Mouse (Mus musculus): ENCODE data around the gene Gm4779. TPM values are rescaled to one million over a fixed set of nuclear protein-coding genes. Genes with fewer than 3 reads are reported as not detected.

Gene Gm4779
- polyA plus RNA-seq, 1 experiment from 2014 or later: not detected

GRCm38 (mm10) chrX:101770307-101770706 lies 23.9 kb downstream of the Gm4779 start:
- H3K36me3 ChIP-seq (ENCODE audit: insufficient read depth, low read length): no peaks in the 10 kb centered on the region
- H3K27me3 ChIP-seq (replicated peaks; ENCODE audit: insufficient read depth, low read length): no peaks in the 10 kb centered on the region
- H3K27ac ChIP-seq (ENCODE audit: low read length): no peak overlapping the region
- no peak overlapping the region for H3K4me2 ChIP-seq (replicated peaks; ENCODE audit: low read depth, low read length)
- WGBS: 55% methylated on average over 3 of the region's 3 CpGs
- DNase-seq (ENCODE audit: low spot score): no peak
- no peak for ATAC-seq
- no peaks in the 10 kb centered on the region for H3K4me1 ChIP-seq (ENCODE audit: insufficient read depth, low read depth, low read length)
- H3K9ac ChIP-seq (replicated peaks; ENCODE audit: low read depth): no peak overlapping the region
- no peaks in the 10 kb centered on the region for H3K9me3 ChIP-seq (ENCODE audit: low read length)
- TF ChIP-seq CTCF (IDR thresholded peaks at IDR 0.05) (no peak), EP300 (IDR thresholded peaks at IDR 0.05) (no peak)
- no peak overlapping the region for H3K4me3 ChIP-seq (ENCODE audit: low read depth, low read length)

- no peak overlapping the region for H3K4me3 ChIP-seq (ENCODE audit: low read depth, low read length)
- H3K4me1 ChIP-seq (ENCODE audit: insufficient read depth, low read depth, low read length): no peaks in the 10 kb centered on the region
- ATAC-seq: peak; percentile 56
- no peak overlapping the region for H3K4me2 ChIP-seq (replicated peaks; ENCODE audit: low read depth, low read length)
- TF ChIP-seq EP300 (IDR thresholded peaks at IDR 0.05): peak; percentile 49
- no peak for TF ChIP-seq CTCF (IDR thresholded peaks at IDR 0.05)
- H3K36me3 ChIP-seq (ENCODE audit: insufficient read depth, low read length): no peaks in the 10 kb centered on the region
- WGBS: 28% methylated on average over 2 of the region's 2 CpGs
- no peak overlapping the region for H3K27ac ChIP-seq (ENCODE audit: low read length)
- no peaks in the 10 kb centered on the region for H3K27me3 ChIP-seq (replicated peaks; ENCODE audit: insufficient read depth, low read length)
- no peak overlapping the region for H3K9ac ChIP-seq (replicated peaks; ENCODE audit: low read depth)
- peak; percentile 48 for DNase-seq (ENCODE audit: low spot score)
- no peaks in the 10 kb centered on the region for H3K9me3 ChIP-seq (ENCODE audit: low read length)
Measured at GRCm38 (mm10) chrX:101769478-101769877, 24.7 kb downstream of the Gm4779 start.

GRCm38 (mm10) chrX:101767280-101767679 lies 26.9 kb downstream of the Gm4779 start:
- no peaks in the 10 kb centered on the region for H3K27me3 ChIP-seq (replicated peaks; ENCODE audit: insufficient read depth, low read length)
- WGBS: 35% methylated on average over 7 of the region's 7 CpGs
- TF ChIP-seq CTCF (IDR thresholded peaks at IDR 0.05) (no peak), EP300 (IDR thresholded peaks at IDR 0.05) (peak; percentile 49)
- no peak overlapping the region for H3K4me3 ChIP-seq (ENCODE audit: low read depth, low read length)
- H3K9me3 ChIP-seq (ENCODE audit: low read length): no peaks in the 10 kb centered on the region
- no peak overlapping the region for H3K9ac ChIP-seq (replicated peaks; ENCODE audit: low read depth)
- no peaks in the 10 kb centered on the region for H3K4me1 ChIP-seq (ENCODE audit: insufficient read depth, low read depth, low read length)
- no peak overlapping the region for H3K4me2 ChIP-seq (replicated peaks; ENCODE audit: low read depth, low read length)
- H3K36me3 ChIP-seq (ENCODE audit: insufficient read depth, low read length): no peaks in the 10 kb centered on the region
- no peak overlapping the region for H3K27ac ChIP-seq (ENCODE audit: low read length)
- DNase-seq (ENCODE audit: low spot score) (peak; percentile 54), ATAC-seq (peak; percentile 66)

GRCm38 (mm10) chrX:101765111-101765510 lies 29.1 kb downstream of the Gm4779 start:
- no peak overlapping the region for H3K4me3 ChIP-seq (ENCODE audit: low read depth, low read length)
- no peaks in the 10 kb centered on the region for H3K4me1 ChIP-seq (ENCODE audit: insufficient read depth, low read depth, low read length)
- no peaks in the 10 kb centered on the region for H3K27me3 ChIP-seq (replicated peaks; ENCODE audit: insufficient read depth, low read length)
- DNase-seq (ENCODE audit: low spot score) (peak; percentile 33), ATAC-seq (no peak)
- 62% methylated on average over 4 of the region's 4 CpGs for WGBS
- H3K36me3 ChIP-seq (ENCODE audit: insufficient read depth, low read length): no peaks in the 10 kb centered on the region
- no peak overlapping the region for H3K9ac ChIP-seq (replicated peaks; ENCODE audit: low read depth)
- H3K4me2 ChIP-seq (replicated peaks; ENCODE audit: low read depth, low read length): no peak overlapping the region
- H3K27ac ChIP-seq (ENCODE audit: low read length): no peak overlapping the region
- TF ChIP-seq CTCF (IDR thresholded peaks at IDR 0.05) (no peak), EP300 (IDR thresholded peaks at IDR 0.05) (no peak)
- H3K9me3 ChIP-seq (ENCODE audit: low read length): no peaks in the 10 kb centered on the region

- H3K4me3 ChIP-seq (ENCODE audit: low read depth, low read length): no peak overlapping the region
- no peak overlapping the region for H3K27ac ChIP-seq (ENCODE audit: low read length)
- H3K27me3 ChIP-seq (replicated peaks; ENCODE audit: insufficient read depth, low read length): no peaks in the 10 kb centered on the region
- ATAC-seq (no peak), DNase-seq (ENCODE audit: low spot score) (no peak)
- H3K36me3 ChIP-seq (ENCODE audit: insufficient read depth, low read length): no peaks in the 10 kb centered on the region
- no peaks in the 10 kb centered on the region for H3K9me3 ChIP-seq (ENCODE audit: low read length)
- WGBS: 55% methylated on average over 5 of the region's 5 CpGs
- no peaks in the 10 kb centered on the region for H3K4me1 ChIP-seq (ENCODE audit: insufficient read depth, low read depth, low read length)
- H3K9ac ChIP-seq (replicated peaks; ENCODE audit: low read depth): no peak overlapping the region
- no peak overlapping the region for H3K4me2 ChIP-seq (replicated peaks; ENCODE audit: low read depth, low read length)
- no peak for TF ChIP-seq CTCF (IDR thresholded peaks at IDR 0.05)
- TF ChIP-seq EP300 (IDR thresholded peaks at IDR 0.05): no peak
Measured at GRCm38 (mm10) chrX:101764621-101765020, 29.6 kb downstream of the Gm4779 start.

DNA sequence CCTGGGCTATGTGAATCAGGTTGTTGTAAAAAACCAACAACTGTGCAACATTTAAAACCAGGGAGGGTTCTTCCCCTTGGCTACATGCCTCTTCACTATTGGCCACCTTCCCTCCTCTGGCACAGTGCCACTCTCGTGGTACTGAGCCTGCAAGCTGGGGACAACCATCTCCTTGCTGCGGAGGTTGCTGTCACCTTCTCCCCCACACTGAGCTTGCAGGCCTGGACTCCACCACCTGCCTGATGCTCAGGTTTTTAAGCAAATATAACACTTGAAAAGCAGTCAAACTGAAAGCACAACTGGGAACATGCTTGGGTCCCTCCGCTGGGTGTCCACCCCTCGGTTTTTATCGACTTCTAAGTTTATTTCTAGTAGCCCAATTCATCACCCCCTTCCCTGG lies 39.7 kb downstream of the Gm4779 start:
- Histone ChIP-seq H3K4me3 (ENCODE audit: low read depth, low read length) (no peak overlapping the region), H3K9ac (replicated peaks; ENCODE audit: low read depth) (no peak overlapping the region), H3K27ac (ENCODE audit: low read length) (no peak overlapping the region), H3K27me3 (replicated peaks; ENCODE audit: insufficient read depth, low read length) (no peaks in the 10 kb centered on the region), H3K9me3 (ENCODE audit: low read length) (no peaks in the 10 kb centered on the region), H3K4me2 (replicated peaks; ENCODE audit: low read depth, low read length) (no peak overlapping the region), H3K4me1 (ENCODE audit: insufficient read depth, low read depth, low read length) (no peaks in the 10 kb centered on the region), H3K36me3 (ENCODE audit: insufficient read depth, low read length) (no peaks in the 10 kb centered on the region)
- no peak for DNase-seq (ENCODE audit: low spot score)
- WGBS: 53% methylated on average over 5 of the region's 5 CpGs
- TF ChIP-seq CTCF (IDR thresholded peaks at IDR 0.05) (no peak), EP300 (IDR thresholded peaks at IDR 0.05) (no peak)
- ATAC-seq: 0 out of 2 replicates have a peak, but pooled peaks have one; percentile 25

- Histone ChIP-seq H3K4me1 (ENCODE audit: insufficient read depth, low read depth, low read length) (no peaks in the 10 kb centered on the region), H3K4me3 (ENCODE audit: low read depth, low read length) (no peak overlapping the region)
- 55% methylated on average over 4 of the region's 4 CpGs for WGBS
Measured at GRCm38 (mm10) chrX:101750144-101750543, 44.1 kb downstream of the Gm4779 start.

More at GRCm38 (mm10) chrX:101750144-101750543, 44.1 kb downstream of the Gm4779 start:
- no peaks in the 10 kb centered on the region for H3K36me3 ChIP-seq (ENCODE audit: insufficient read depth, low read length)
- H3K27me3 ChIP-seq (replicated peaks; ENCODE audit: insufficient read depth, low read length): no peaks in the 10 kb centered on the region
- no peak for TF ChIP-seq EP300 (IDR thresholded peaks at IDR 0.05)
- no peak for TF ChIP-seq CTCF (IDR thresholded peaks at IDR 0.05)
- H3K9ac ChIP-seq (replicated peaks; ENCODE audit: low read depth): no peak overlapping the region
- DNase-seq (ENCODE audit: low spot score) (no peak), ATAC-seq (no peak)
- H3K27ac ChIP-seq (ENCODE audit: low read length): no peak overlapping the region
- H3K9me3 ChIP-seq (ENCODE audit: low read length): no peaks in the 10 kb centered on the region
- no peak overlapping the region for H3K4me2 ChIP-seq (replicated peaks; ENCODE audit: low read depth, low read length)
